Mouse (Mus musculus) liver, postnatal 0 days (tissue): ENCODE measurements around the gene Mark2. TPM values are rescaled to one million over a fixed set of nuclear protein-coding genes. Genes with fewer than 3 reads are reported as not detected.

Experiments
- ATAC-seq: fragments of 200-750 bp; cut with Nextera tagmentation; 2 replicates; pipeline ENCODE4 v1.8.0; 2017; ENCODE audit warnings: mild to moderate bottlenecking, moderate library complexity
- DNase-seq: peaks from one replicate; pipeline ENCODE4 v3.0.0-alpha.2; 2016
- H3K27ac ChIP-seq: fragments of 300-500 bp; sonication (generic); 2 replicates; pipeline ENCODE4 v1.5.1; 2014; ENCODE audit warnings: antibody characterized with exemption, moderate library complexity, mild to moderate bottlenecking, low read depth
- H3K27me3 ChIP-seq: fragments of 300-500 bp; sonication (generic); 2 replicates; pipeline ENCODE4 v1.6.1; 2014; ENCODE audit warnings: low read length, control low read depth, mixed read lengths; ENCODE audit not compliant: insufficient read depth
- H3K36me3 ChIP-seq: fragments of 300-500 bp; sonication (generic); replicated peaks from 2 replicates; pipeline ENCODE4 v1.6.1; 2014; ENCODE audit warnings: mild to moderate bottlenecking, control low read depth, low read length, moderate library complexity, mixed read lengths; ENCODE audit not compliant: insufficient read depth
- H3K4me1 ChIP-seq: fragments of 300-500 bp; sonication (generic); 2 replicates; pipeline ENCODE4 v1.6.1; 2014; ENCODE audit warnings: antibody characterized with exemption, mild to moderate bottlenecking, control low read depth; ENCODE audit not compliant: insufficient read depth
- H3K4me2 ChIP-seq: fragments of 300-500 bp; sonication (generic); 2 replicates; pipeline ENCODE4 v1.6.1; 2014; ENCODE audit warnings: low read depth, mild to moderate bottlenecking, low read length, moderate library complexity, mixed read lengths
- H3K4me3 ChIP-seq: fragments of 300-500 bp; sonication (generic); 2 replicates; pipeline ENCODE4 v1.5.1; 2014; ENCODE audit warnings: low read depth, low read length
- H3K9ac ChIP-seq: fragments of 300-500 bp; sonication (generic); replicated peaks from 2 replicates; pipeline ENCODE4 v1.6.1; 2014; ENCODE audit warnings: mild to moderate bottlenecking, moderate library complexity
- H3K9me3 ChIP-seq: fragments of 300-500 bp; sonication (generic); 2 replicates; pipeline ENCODE4 v1.6.1; 2016; ENCODE audit warnings: mild to moderate bottlenecking, control low read depth, low read length, mixed read lengths
- CTCF ChIP-seq: sonication (generic); IDR thresholded peaks from 2 replicates; pipeline ENCODE4 v1.5.1; 2016; ENCODE audit warnings: antibody characterized with exemption, low read depth
- EP300 ChIP-seq: IDR thresholded peaks from 2 replicates; pipeline ENCODE4 v1.6.1; 2016; ENCODE audit warnings: antibody characterized with exemption, low read depth, mild to moderate bottlenecking
- WGBS: fragments of 180-500 bp; shearing (Covaris S2); extraction: QIAGEN DNeasy Blood & Tissue Kit; methylation state at CpG from one replicate; pipeline ENCODE4 v1.1.7; 2014; ENCODE audit not compliant: insufficient replicate concordance; 5-methylcytosine and 5-hydroxymethylcytosine counted together
- polyA plus RNA-seq: library from polyadenylated mRNA; unstranded; fragments of >200 nt; fragmentation: Nextera tagmentation; extraction: Ambion mirVana; gene quantifications from 2 replicates; pipeline ENCODE4 v1.2.1, GENCODE M21; 2015

The Mark2 gene
- 11.9 and 12.5 TPM in 2 replicates for polyA plus RNA-seq

- Histone ChIP-seq H3K4me3 (peak within 1 kb of the TSS; percentile 75), H3K4me2 (peak within 1 kb of the TSS; percentile 98), H3K9ac (peak within 1 kb of the TSS; percentile 93), H3K27ac (peak within 1 kb of the TSS; percentile 88), H3K9me3 (no peaks in the 10 kb centered on the region), H3K27me3 (no peaks in the 10 kb centered on the region), H3K4me1 (peaks cover 36% of the 10 kb centered on the region), H3K36me3 (no peaks in the 10 kb centered on the region)
- 1% methylated on average over 58 of the region's 63 CpGs for WGBS
- peak; percentile 90 for ATAC-seq
- no peak for TF ChIP-seq CTCF
- no peak for TF ChIP-seq EP300
- peak; percentile 100 for DNase-seq
Measured at GRCm38 (mm10) chr19:7341512-7342397, at the start of gene Mark2. Mark2 (minus strand) TSS chr19:7341860.

DNA sequence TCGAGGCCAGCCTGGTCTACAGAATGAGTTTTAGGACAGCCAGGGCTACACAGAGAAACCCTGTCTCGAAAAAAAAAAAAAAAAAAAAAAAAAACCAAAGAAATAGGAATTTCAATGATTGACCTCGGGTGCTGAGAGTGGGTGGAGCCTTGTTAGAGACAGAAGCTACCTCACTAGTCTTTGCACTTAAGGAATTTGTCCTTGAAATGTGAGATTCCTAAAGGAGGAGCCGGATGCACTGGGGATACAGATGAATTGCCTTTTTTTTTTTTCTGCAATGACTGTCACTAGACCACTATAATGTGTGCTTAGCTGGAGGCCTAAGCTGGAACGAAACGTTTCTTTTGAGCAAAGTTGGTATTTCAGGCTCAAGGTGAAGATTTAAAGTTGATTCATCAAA, 46.8 kb upstream of the Mark2 start:
- WGBS, result 71% methylated on average over 6 of the region's 6 CpGs

DNA sequence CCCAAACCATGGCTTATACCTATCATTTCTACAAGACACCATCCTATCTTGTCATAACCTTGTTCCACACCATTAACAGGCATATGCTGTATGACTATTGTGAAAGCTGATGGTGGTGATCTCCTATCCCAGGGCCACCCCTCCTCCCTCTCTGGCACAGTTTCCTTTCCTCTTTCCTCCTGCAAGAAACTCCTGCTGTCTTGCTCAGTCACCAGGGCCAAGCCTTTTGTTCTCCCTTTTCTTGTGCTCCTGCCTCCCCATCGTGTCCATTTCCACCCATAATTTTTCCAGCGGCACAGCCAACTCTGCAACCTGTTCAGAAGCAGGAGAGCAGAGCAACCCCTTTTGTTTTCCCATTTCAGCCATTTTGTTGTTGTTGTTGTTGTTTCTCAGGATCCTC, 44.4 kb upstream of the Mark2 start:
- TF ChIP-seq CTCF (no peak), EP300 (no peak)
- no peak overlapping the region for H3K9ac ChIP-seq
- H3K27ac ChIP-seq, result no peak overlapping the region
- H3K27me3 ChIP-seq, result no peaks in the 10 kb centered on the region
- H3K36me3 ChIP-seq, result no peaks in the 10 kb centered on the region
- DNase-seq, result no peak
- no peak overlapping the region for H3K4me3 ChIP-seq
- H3K4me1 ChIP-seq, result peaks cover 21% of the 10 kb centered on the region
- H3K9me3 ChIP-seq, result peaks cover 4% of the 10 kb centered on the region
- WGBS, result 63% methylated on average over 2 of the region's 2 CpGs
- ATAC-seq, result no peak
- no peak overlapping the region for H3K4me2 ChIP-seq

More for the DNA sequence above, 46.8 kb upstream of the Mark2 start:
- H3K4me3 ChIP-seq, result no peak overlapping the region
- H3K27ac ChIP-seq, result no peak overlapping the region
- TF ChIP-seq CTCF, result no peak
- peaks cover 3% of the 10 kb centered on the region; the same call in 1 of the 2 replicates for H3K4me1 ChIP-seq
- ATAC-seq, result no peak
- no peaks in the 10 kb centered on the region for H3K36me3 ChIP-seq
- H3K4me2 ChIP-seq, result no peak overlapping the region
- peaks cover 6% of the 10 kb centered on the region for H3K9me3 ChIP-seq
- H3K27me3 ChIP-seq, result no peaks in the 10 kb centered on the region
- H3K9ac ChIP-seq, result no peak overlapping the region
- no peak for DNase-seq

GRCm38 (mm10) chr19:7382903-7383865, 41.5 kb upstream of the Mark2 start, which contains the start of gene Spindoc:
Spindoc (minus strand) TSS chr19:7382994.
- TF ChIP-seq EP300 (no peak), CTCF (no peak)
- Histone ChIP-seq H3K9me3 (0 out of 2 replicates have a peak, but pooled peaks cover 2% of the 10 kb centered on the region), H3K27ac (peak within 1 kb of the TSS; percentile 80), H3K4me1 (peaks cover 21% of the 10 kb centered on the region), H3K4me3 (peak within 1 kb of the TSS; percentile 96), H3K9ac (peak within 1 kb of the TSS; percentile 87), H3K27me3 (no peaks in the 10 kb centered on the region), H3K4me2 (peak within 1 kb of the TSS; percentile 100), H3K36me3 (no peaks in the 10 kb centered on the region)
- peak; percentile 98 for ATAC-seq
- WGBS, result 2% methylated on average over 45 of the region's 52 CpGs
- peak; percentile 98 for DNase-seq

- H3K4me3 ChIP-seq, result peak overlapping the region; percentile 96
- DNase-seq (peak; percentile 70), ATAC-seq (peak; percentile 74)
- peak overlapping the region; percentile 80 for H3K27ac ChIP-seq
- peak overlapping the region; percentile 87 for H3K9ac ChIP-seq
- under 1% methylated on average over 56 of the region's 60 CpGs for WGBS
- no peaks in the 10 kb centered on the region for H3K27me3 ChIP-seq
- 0 out of 2 replicates have a peak, but pooled peaks cover 2% of the 10 kb centered on the region for H3K9me3 ChIP-seq
- H3K4me1 ChIP-seq, result peaks cover 21% of the 10 kb centered on the region
- H3K36me3 ChIP-seq, result no peaks in the 10 kb centered on the region
- H3K4me2 ChIP-seq, result peak overlapping the region; percentile 100
- TF ChIP-seq EP300 (no peak), CTCF (no peak)
Measured at GRCm38 (mm10) chr19:7382248-7382902, 40.7 kb upstream of the Mark2 start.
